Mouse (Mus musculus) cerebellum, adult (tissue): ENCODE measurements around the gene Ahdc1.

Experiments
- ATAC-seq: cut with Nextera tagmentation; 2 replicates; pipeline ENCODE4 v1.9.2; 2017; ENCODE audit warnings: mild to moderate bottlenecking, moderate library complexity, mixed read lengths; ENCODE audit not compliant: insufficient number of reproducible peaks, low FRiP score, low TSS enrichment

Ahdc1 gene

DNA sequence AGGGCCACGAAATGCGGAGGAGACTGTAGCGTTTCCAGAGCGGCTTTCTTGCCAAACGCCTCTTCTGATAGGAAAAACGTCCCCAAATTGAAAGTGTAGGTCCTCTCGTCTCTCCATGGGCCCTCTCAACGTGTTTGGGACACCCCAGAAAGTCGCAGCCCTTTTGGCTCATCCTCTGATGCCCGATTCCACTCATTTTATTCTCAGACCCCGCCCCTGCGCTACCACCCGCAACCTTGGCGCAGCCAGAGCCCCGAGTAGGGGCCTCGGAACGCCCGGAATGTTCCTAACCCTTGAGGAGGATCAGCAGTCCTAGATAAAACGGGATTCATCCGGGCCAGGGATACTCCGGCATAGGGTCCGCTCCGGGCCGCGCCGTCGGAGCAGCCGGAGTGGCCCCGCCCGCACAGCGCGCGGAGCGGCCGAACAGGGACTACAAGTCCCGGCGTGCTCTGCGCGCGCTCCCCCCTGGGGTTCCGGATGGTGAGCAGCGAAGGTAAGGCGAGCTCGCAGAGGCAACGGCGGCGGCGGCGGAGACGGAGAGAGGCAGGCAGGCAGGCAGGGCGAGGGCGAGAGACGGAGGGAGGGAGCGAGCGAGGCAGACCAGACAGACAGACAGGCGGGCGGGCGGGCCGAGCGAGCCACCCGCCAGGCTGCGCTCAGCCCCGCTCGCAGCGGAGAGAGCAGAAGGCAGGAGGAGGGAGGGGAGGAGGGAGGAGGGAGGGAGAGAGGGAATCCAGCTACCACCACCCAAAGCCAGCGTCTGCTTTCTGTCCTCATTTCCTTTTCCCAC, at the start of gene Ahdc1:
Gene Ahdc1, plus strand, starts transcription at position 233 of the 793 bp plus-strand sequence.
- ATAC-seq, result peak; percentile 54

DNA sequence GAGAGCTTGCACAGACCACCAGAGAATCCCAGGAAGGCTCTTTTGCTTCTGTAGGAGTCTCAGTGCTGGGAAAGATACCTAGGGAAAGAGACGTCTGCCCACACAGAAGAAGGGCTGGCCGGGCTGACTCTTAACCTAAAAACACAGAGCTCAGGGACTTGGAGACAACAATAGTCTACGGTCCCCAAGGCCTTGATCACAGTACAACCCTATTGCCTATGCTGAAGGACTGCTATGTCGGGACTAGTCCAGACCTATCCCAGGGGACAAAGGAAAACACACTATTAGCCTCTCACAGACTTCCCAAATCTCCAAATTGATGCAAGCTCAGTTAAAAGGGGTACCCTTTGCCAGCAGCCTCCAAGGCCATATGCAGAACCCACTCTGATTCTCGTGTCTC, 49.2 kb upstream of the Ahdc1 start:
- ATAC-seq, result no peak

DNA sequence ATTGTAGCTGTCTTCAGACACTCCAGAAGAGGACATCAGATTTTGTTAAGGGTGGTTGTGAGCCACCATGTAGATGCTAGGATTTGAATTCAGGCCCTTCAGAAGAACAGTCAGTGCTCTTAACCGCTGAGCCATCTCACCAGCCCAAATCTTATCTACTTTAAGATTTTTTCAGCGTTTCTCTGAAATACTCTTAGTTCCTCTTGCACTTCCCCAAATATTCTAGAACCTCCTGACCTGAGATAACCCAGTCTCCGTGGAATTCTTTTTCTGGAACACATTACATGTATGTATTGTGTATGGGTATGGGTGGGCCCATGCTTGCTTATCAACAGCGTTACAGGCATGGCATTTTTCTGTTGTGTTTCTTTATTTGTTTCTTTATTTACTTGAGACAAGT, 48.4 kb upstream of the Ahdc1 start:
- no peak for ATAC-seq

DNA sequence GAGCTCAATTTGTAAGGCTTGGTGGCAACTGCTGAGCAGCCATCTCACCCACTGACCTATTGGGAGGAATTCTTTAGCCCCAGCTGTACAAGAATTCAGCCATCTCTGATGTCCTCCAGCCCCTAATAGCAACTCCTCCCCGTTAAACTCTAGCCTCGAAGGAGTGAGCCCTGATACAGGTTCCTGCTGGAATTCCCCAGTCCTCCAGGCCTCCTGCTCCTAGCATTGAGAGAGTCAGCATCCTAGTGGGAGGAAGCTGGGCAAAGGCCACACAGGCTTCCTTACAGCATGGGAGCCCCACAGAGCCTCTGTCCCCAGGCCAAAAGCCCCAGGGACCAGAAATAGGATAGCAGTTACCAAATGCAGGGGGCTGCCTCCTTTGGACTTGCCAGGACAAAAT, 47.6 kb upstream of the Ahdc1 start:
- ATAC-seq, result no peak

DNA sequence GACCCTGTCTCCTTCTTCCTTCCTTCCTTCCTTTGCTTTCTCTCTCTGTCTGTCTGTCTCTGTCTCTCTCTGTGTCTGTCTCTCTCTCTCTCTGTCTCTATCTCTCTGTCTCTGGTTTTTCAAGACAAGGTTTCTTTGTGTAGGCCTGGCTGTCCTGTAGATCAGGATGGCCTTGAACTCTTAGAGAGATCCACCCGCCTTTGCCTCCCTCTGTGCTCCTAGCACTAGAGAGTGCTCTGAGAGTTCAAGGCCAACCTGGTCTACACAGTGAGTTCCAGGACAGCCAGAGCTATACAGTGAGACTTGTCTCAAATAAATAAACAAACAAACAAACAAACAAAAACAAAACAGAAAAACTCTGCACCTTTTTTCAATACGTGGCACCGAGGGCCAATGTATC, 47.0 kb upstream of the Ahdc1 start:
- no peak for ATAC-seq

DNA sequence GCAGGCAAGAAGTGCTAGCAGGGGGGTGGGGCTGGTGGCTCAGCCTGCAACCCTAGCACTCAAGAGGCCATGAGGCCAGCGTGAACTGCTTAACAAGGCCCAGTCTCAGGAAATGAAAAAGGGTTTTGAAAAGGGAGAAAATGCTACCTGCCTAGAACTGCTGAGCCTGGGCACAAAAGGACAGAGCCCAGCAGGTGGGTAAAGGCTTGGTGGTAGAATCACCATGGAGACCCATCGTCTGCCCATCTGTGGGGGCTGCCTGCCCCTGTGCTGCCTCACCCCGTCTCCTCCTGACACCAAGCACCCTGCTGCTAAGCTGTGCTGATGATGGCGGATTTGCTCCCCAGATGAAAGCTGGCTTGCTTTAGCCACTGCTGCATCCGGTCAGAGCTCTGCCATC, 46.6 kb upstream of the Ahdc1 start:
- no peak for ATAC-seq

DNA sequence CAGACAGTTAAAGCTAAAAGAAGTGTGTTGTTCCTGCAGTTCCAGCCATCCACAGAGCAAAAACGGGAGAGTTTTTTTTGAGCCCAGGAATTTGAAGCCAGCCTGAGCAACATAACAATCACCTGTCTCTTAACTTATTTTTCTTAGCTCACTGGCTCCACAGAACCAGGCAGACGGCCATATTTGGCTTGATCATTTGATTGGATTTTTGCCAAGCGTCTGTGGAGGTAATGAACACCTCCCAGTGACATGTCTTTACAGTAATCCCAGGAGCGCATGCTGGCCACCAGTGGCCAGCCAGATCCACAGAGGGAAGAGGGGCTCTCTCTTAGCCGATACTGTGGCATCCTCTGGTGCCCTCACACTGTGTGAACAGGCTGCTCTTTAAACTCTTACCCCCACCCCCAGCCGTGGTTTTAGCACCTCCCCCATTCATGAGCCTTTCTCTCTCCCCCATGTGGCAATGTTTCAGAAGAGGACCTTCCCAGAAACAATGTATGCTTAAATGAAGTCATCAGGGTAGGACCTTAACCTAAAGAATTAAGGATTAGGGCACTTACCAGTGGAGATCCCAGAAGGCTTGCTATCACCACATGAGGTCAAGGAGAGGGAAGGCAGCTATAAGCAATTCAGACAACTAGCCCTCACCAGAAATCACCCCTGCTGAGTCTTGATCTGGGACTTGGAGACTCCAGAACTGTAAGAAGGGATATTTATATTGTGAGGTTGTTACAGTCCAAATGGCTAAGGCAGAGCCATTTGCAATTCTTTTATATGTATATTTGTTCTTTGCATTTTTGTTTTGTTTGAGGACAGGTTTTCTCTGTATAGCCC, 42.7 kb upstream of the Ahdc1 start:
- no peak for ATAC-seq

DNA sequence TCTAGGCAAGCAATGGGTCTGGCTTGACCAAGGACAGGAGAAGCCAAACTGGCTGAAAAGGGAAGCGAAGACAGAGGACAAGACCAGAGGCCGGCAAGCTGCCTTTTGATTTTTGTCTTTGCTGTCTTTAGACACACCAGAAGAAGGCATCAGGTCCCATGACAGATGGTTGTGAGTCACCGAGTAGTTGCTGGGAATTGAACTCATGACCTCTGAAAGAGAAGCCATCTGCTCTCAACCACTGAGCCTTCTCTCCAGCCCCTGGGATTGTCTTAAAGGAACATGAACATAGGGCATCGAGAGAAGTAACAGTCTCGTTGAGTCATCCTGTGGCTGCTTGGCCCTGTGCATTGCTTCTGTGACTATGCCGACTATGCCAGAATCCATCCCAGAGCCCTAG, 39.5 kb upstream of the Ahdc1 start:
- ATAC-seq, result no peak

DNA sequence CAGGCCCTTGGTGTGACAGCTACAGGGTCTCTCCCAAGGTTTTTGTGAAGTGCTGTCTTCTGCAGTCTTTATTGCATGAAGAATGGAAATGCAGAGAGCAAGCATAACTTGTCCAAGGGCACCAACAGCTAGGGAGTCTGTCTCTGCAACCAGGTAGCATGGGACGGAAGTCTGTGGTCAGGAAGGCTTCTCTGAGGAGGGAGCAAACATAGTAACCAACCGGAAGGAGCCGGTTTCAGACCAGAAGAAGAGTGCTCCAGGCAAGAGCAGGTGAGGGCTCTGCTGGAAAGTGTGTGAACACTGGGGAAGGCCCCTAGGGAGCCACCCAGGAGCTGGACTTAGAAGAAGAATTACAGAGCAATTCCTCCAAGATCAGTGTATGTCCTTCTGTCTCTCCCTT, 39.0 kb upstream of the Ahdc1 start:
- ATAC-seq, result no peak

DNA sequence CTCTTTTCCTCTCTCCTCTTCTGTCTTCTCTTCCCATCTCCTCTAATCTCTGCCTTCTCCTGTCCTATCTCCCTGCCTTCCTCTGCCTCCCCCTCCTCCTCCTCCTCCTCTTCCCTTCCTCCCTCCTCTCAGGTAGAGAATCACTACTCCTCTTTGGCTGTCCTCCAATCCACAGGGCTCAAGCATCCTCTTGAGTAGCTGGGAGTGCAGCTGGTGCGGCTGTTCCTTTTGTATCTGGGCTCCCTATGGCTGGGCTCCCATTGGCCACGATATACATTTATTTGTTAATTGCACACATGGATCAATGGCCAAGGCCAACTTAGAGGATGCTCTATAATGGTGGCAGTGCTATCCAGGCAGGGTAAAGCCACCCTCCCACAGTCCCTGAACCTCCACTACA, 38.5 kb upstream of the Ahdc1 start:
- ATAC-seq, result no peak

DNA sequence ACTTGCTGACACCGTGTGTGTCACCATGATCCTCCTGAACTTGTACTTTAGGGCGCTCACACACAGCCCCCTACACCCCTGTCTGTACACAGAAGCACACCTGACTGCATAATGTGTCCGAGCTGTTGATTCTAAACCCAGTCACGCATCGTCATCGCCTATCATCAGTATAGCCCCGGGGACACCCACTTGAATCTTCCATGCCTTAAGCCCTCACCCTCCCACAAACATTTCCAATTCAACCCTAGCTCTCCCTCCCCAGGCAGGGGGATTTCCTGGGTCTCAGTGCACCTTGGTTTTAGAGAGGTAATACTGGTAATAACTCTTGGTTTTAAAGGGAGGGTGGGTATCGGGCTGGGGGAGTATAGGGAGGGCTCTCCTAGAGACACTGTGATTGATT, 37.9 kb upstream of the Ahdc1 start:
- ATAC-seq, result no peak

DNA sequence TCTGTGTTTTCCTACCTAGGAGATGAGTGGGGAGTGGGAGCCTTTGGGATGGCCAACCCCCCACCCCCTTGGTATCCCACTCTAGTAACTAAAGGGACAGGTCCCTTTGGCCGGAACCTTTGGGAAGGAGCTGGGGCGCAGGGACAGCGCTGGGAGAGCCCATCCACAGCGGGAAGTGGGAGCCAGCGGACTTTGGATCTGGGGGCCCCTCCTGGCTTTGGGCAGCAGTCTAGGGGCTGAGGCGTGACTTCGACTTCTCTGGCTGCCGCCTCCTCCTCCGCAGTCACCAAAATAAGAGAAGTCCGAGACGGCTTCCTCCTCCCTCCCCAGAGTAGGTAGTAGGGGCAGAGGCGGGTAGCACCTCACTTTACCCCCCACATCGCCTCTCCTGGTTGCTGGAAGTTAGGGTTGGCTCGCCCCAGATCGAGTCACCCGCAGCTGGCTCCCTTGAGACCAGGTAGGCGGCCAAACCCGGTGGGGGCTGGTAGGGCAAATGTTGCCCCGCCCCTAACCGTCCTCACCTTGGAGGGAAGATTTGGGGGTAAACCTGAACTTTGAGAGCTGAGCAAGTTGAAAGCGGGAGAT, 37.2 kb upstream of the Ahdc1 start, which contains the start of gene Fgr:
Gene Fgr, plus strand, starts transcription at position 282 of the 585 bp plus-strand sequence.
- ATAC-seq, result no peak

DNA sequence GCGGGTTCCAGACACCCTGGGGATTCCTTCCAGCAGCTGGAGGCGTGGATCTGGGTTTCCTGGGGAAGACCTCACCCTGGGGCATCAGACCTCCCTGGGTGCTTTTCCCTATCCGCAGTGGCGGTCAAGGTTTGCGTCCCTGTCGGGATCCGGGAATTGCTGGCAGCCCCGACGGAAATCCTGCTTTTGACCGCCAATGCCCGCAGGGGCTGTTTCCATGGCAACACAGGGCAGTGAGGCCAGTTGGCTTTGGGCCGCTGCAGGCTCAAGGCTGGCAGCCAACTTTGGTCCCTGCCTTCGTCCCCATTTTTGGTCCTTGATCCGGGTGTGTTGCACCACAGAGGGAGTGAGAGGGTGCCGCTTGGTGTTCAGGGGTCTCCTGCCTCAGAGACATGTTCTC, 36.2 kb upstream of the Ahdc1 start:
- ATAC-seq, result peak; percentile 40; the same call in 1 of the 2 replicates

DNA sequence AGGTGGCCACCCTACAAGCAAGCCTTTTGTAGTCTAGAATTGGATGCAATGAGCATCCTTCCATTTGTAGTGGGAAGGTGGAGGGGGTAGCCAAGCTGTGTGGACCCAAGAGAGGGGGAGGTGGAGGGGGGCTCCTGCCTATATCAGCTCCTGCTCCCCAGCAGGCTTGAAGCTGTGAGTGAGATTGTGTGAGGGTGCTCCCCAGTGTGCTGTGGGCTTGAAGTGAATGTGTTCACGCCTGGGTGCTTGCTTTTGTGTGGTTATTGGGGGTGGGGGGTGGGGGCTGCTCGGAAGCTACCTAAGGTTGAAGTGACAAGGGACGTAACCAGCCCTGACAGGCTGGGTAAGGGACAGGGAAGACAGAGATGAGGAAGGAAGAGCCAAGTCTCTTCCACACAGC, 35.3 kb upstream of the Ahdc1 start:
- ATAC-seq, result no peak

DNA sequence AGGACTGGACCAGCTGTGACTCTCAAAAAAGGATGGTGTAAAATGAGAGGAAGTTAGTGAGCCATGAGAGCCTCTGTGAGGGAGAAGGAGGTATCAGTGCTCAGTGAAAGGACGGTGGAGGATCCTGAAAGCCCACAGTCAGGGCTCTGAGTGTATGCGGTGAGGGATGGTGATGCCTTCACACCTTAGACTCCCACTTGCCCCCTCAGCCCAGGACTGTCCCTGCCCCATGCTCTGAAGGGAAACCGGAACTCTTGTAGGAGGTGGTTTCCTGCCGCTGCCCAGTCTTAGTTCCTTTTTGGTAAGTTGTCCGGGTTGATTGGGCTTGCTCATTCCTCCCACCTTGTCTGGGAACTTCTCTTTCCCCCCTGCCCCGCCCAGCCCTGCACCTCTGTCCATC, 34.3 kb upstream of the Ahdc1 start:
- ATAC-seq, result no peak

DNA sequence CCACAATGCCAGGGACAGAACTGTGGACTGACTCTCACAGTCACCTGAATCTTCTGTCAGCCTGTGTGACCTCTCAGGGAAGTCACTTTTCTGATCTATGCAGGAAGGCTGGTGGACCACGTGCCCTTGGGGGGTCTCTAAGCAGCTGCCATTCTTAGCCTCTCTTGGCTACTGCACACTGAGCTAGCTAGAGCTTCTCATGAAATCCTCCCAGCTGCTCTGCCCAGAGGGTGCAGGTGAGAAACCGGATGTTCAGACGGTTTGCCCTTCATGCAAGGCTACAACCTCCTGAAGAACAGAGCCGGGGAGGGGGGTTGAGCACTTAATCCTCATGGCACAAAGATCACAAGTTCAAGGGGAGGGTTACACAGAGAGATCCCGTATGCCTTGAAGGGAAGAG, 33.5 kb upstream of the Ahdc1 start:
- ATAC-seq, result no peak

DNA sequence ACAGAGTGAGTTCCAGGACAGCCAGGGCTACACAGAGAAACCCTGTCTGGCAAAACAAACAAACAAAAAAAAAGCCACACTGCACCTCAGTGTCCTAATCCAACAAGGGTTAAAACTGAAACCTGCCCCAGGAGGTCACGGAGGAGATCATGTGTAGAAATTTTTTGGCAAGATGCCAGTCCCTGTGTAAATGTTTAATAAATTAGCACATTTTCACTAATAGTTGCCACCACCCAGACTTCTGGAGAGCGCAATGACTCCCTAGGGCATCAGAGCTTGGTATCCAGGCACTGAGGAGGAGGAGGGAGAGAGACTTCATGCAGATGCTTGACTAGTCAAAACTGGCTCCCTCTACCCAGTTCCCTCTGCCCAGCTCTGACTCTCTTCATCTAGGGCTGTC, 31.9 kb upstream of the Ahdc1 start:
- ATAC-seq, result no peak

DNA sequence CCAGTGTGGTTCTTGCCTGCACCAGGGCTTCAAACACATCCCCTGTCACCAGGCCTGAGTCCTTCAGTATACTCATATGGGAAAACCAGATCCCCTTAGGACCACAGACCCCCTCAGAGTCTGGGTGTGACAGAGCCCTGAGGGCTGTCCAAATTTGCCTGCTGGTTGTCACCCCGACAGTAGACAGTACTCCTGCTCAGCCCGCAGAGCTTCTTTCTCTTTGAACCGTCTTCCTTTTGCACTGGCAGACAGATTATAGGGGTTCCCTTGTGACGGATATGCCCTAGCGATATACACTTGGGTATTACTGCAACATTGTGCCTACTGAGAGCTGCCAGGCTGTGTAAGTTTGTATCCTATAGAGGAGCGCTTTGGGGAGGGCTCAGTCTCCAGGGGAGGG, 29.4 kb upstream of the Ahdc1 start:
- no peak for ATAC-seq

DNA sequence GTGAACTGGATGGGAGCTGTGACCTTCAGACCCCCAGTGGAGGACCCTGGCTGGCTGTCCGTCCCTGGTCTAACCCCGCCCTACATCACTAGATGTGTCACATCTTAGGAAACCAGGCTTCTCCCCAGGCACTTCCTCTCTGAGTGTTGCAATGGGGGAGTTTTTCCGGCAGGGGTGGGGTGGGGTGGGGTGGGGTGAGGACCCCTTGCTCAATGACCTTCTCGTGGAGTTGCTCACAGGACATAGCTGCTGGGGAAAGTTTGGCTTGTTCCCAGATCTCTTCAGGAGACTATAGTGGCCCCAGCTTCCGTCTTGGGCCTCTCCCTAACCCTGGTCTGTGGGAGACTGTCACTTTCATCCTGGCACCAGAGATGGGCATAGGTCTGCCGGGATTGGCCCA, 28.1 kb upstream of the Ahdc1 start:
- no peak for ATAC-seq

DNA sequence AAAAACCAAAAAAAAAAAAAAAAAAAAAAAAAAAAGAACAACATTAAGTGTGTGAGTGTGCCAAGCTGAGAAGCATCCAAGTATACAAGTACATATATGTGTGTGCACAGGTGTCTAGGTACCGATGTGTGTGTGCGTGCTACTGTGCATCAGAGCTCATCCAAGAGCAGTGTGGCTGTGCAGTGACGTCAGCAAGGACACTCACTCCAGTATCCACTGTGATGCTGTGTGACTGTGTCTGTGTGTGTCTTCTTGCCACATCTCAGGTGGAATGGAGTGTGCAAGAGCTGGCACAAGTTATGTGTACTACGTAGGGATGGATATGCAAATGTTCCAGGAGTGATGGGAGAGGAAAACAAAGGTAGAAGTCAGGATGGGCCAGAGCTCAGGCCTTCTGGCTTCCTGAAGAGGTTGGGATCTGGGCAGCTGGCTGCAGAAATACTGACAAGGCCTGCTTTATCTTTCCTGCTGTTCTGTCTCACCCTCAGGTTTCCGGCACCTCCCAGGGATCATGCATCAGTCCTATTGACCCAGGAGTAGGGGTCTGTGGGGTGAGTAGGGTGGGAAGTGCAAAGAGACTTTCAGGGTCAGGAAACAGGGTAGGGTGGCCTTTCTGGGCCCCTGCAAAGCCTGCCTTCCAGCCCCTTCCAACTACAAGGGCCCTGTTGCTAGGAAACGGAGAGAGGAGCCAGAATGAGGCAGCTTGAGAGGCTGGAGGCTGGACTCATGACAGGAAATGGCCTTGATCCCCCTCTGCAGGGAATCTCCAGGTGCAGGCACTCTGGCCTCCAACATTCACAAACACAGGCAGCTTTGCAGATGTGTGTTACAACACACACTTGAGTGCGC, 27.2 kb upstream of the Ahdc1 start:
- no peak for ATAC-seq
